Mouse (Mus musculus) left cerebral cortex, adult 9 months (tissue): ENCODE results near the gene Vmn2r82.
"Not testable (repeated sequence)": the region's sequence is repeated elsewhere in the genome, so short reads cannot be mapped to it uniquely, and the experiment has no call there.

Source experiments
- DNase-seq, 2 experiments: peaks; one replicate each; pipeline ENCODE4 v3.0.0; 2022; ENCODE audit warnings: low spot score in 2 of 2

Gene Vmn2r82

GRCm38 (mm10) chr10:79356220-79356619 lies at the start of gene Vmn2r82:
Vmn2r82 (plus strand) TSS chr10:79356520.
- not testable (repeated sequence) for DNase-seq

- DNase-seq = not testable (repeated sequence)
Observed at GRCm38 (mm10) chr10:79322033-79322736, 34.1 kb upstream of the Vmn2r82 start.

- no peak for DNase-seq
Observed at GRCm38 (mm10) chr10:79322737-79323086, 33.6 kb upstream of the Vmn2r82 start.

- DNase-seq = not testable (repeated sequence)
Observed at GRCm38 (mm10) chr10:79399946-79400700, 43.8 kb downstream of the Vmn2r82 start.

GRCm38 (mm10) chr10:79417142-79417771 lies 60.9 kb downstream of the Vmn2r82 start:
- DNase-seq = no peak

- not testable (repeated sequence) for DNase-seq
Observed at GRCm38 (mm10) chr10:79417772-79418170, 61.5 kb downstream of the Vmn2r82 start.

- DNase-seq = not testable (repeated sequence)
Observed at GRCm38 (mm10) chr10:79435141-79435820, 79.0 kb downstream of the Vmn2r82 start.
